Mouse (Mus musculus) left cerebral cortex, postnatal 25 days (tissue): ENCODE results near the gene Tfdp2. TPM values are rescaled to one million over a fixed set of nuclear protein-coding genes. Genes with fewer than 3 reads are reported as not detected.
A peak's percentile ranks its signal among the peaks of the same experiment; 100 is the strongest.
"Not testable (repeated sequence)": the region's sequence is repeated elsewhere in the genome, so short reads cannot be mapped to it uniquely, and the experiment has no call there.

Experiments used
- DNase-seq, 2 experiments: peaks; one replicate each; pipeline ENCODE4 v3.0.0; 2022; ENCODE audit warnings: low spot score in 2 of 2, mixed read lengths in 1 of 2
- intact Hi-C: fragments of 180-260 bp; cut with DNase I; formaldehyde crosslinking; loops from one replicate; pipeline ENCODE4 v1.15.1; 2025
- total RNA-seq, 2 experiments: library from RNA; stranded (reverse); gene quantifications; 2 replicates each; pipeline ENCODE4 v1.2.3; 2021

Tfdp2 gene
- total RNA-seq = 10 to 100 TPM; 29.4 to 35.9 TPM

DNA sequence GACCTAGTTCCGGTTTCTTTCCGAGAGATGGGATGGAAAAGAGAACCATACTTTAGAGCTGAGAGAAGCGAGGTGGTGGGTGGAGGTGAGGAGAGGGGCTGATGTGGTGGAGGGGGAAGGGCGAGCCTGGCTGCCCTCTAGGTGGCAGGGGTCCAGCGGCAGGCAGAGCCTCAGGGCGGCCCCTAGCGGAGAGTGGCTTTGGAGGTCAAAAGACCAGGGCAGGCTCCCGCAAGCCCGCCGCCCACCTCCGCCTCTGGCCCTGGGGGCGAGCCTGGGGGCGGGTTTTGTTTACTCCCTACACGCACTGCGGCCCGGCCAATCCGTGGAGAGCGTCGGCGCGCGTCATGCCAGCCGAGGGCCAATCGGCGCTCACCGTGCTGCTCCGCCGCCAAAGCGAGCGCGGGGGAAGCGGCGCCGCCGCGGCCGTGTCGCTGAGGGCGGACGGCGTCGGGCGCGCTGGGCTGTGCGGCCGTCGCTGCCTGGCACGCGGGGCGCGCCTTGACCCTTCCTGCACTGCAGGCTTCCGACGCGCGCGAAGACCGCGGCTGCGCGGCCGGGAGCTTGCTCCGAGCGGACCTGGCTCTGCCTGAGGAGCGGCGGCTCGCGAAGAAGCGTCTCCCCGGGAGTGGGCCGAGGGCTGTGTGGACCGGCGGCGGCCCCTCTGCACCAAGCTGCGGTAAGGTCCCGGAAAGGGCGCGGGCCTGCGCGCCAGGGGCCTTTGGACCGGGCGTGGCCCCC lies at the start of gene Tfdp2:
TSS of gene Tfdp2 (plus strand) at position 391 of the 738 bp plus-strand sequence.
- peak; percentile 88 to 90 for DNase-seq
- intact Hi-C loops = loop anchor here (2.0 kb wide), 1 partner anchor 63 kb away; no protein-coding TSS in a partner anchor

DNA sequence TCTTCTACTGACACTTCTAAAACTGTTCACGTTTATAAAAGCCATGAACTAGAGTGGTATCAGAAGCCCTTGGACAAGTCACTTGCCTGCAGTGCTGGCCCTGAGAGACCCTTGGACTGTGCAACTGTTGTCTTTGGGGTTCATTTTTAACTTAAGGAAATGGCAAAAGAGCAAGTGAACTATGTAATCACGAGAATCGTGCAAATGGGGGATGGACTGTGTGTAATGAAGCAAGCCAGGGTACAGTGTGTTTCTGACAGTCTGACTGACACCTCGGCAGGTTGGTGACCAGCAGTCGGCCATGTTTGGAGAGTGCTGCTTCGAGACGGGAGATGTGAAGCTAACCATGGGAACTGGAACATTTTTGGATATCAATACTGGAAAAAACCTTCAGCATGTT lies 43.3 kb upstream of the Tfdp2 start:
- no peak for DNase-seq
- intact Hi-C loops = no loop called here

DNA sequence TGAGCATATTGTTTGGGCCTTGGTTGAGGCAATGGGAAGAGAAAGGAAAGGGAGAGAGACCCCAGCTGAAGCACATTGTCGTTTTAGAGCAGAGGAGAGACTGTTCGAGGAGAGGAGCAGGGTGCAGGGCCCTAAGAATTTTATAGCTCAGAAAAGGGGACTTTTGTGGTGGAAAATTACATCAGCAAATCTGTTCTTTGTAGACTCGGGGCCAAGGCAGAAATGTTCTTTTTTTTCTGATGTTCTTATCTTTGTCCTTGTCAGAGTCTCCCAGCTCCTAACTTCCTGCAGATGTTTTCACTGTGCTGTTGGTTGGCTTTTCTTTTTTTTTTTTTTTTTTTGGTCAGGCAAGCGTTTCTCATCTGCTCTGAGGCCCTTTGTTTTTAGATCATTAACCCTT lies 37.6 kb upstream of the Tfdp2 start:
- intact Hi-C loops = no loop called here
- DNase-seq = no peak

DNA sequence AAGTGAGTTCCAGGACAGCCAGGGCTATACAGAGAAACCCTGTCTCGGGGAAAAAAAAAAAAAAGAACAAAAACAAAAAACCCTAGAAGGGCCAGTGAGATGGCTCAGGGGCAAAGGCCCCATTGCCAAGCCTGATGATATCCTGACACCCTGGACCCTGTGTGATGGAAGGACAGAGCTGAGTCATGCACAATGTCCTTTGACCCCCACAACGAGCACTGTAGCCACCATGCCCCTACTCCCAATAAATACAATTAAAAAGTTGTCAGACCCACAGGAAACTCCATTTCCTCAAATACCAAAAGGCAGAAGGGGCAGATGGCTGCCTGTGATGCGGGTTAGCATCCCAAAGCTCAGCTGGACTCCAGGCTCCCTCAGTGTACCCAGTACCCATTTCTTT lies 37.0 kb upstream of the Tfdp2 start:
- intact Hi-C loops = no loop called here
- DNase-seq = no peak

DNA sequence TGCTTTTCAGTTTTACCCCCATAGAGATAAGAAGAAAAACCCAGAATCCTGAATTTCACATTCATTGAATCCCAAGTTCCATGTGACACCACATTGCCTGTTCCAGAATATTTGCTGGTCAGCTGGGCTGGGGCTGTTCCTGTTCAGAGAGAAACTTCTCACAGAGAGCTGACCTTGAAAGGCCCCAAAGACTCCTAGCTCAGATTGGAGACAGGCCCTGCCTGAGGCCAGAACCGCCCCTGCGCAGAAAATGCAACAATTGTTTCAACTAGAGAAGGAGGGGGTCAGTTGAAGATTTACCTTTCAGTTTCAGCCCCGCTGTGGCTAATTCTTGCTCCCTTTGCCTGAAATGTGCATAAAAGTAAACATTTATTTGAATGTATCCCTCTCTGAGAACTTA lies 35.3 kb upstream of the Tfdp2 start:
- intact Hi-C loops = no loop called here
- no peak for DNase-seq

DNA sequence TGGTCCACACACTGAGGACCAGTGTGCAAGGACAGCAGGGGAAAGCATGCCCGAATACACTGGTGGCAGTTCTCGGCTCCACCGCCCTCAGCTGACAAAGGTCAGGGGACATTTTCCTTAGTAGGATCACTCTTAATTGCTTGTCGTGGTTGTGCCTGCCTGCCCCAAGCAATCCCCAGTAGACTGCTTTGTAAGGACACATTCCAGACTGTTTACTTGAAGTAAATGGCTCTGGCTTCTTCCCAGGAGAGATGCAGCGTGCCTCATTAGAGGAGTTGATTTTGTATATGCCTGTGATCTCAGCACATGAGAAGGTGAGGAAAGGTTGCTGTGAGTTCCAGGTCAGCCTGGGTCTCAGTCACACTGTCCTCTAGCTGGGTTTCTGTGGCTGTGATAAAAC lies 33.7 kb upstream of the Tfdp2 start:
- no peak for DNase-seq
- intact Hi-C loops = no loop called here

DNA sequence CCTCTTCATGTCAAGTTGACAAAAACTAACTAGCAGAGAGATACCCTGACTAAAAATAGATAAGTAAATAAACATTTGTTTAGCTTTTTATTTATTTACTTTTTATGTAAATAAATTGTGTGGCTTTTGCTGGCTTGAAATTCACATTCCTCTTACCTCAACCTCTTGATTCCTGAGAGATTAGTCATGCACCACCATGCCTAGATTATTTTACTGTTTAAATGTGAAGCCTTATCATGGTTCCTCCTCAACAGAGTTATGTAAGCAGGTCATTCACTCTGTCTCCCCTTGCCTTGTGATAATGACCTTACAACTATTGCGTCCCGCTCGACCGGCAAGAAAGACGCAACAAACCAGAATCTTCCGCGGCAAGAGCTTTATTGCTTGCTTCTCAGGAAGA lies 32.6 kb upstream of the Tfdp2 start:
- intact Hi-C loops = no loop called here

DNA sequence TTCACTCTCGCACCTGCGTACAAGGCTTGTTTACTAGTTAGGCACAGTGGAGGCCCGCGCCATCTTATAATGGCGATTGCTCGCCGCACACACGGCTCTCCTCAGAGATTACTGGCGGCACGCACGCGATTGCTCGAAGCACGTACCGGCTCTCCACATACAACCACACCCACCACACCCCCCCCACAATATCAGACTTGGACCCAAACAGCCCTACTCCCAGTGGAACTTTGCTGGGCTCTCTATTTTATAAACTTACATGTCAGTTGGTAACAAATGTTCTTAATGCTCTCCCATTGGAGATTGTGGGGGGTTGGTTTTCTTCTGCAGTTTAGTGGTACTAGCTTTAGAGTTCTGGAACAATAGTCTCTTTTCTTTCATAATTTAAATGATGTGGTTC lies 32.1 kb upstream of the Tfdp2 start:
- intact Hi-C loops, DNase-seq: not testable (repeated sequence)

More for the DNA sequence above, 32.6 kb upstream of the Tfdp2 start:
- DNase-seq = no peak

DNA sequence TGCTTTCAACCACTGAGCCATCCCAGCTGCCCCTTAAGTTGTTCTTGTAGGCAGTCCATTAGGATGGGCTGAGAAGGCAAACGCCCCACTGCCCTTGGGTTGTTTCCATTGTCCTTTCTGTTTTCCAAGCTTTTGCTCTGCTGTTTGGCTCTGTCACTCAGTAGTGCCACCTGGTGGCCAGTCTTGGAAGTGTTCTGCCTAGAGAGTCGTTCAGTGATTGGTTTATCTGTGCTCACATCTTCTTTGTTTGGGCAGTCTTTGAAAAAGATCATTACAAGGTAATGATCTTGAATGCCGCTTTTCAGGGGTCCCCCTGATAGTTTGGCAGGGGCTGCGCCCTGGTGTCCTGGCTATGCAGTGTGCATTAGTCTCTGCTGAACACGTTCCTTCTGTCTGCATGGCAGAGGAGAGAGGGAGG lies 28.9 kb upstream of the Tfdp2 start:
- peak; percentile 22 to 36 for DNase-seq
- intact Hi-C loops = no loop called here

DNA sequence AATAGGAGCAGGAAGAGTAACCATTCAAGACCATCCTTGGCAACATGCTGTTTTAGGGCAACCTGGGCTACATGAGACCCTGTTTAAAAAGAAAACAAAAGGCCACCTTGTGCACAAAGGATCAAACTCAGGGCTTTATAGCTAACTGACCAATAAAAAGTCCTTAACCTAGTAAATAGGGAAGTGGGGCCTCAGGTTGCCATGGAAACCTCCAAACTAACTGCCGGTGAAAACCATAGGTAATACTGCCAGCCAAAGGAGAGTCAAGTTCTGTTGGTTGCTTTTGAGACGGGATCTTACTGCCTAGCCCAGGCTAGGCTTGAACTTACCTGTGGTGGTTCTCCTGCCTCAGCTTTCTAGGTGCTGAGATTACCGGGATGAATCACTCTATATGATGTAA lies 25.5 kb upstream of the Tfdp2 start:
- DNase-seq = no peak
- intact Hi-C loops = no loop called here

DNA sequence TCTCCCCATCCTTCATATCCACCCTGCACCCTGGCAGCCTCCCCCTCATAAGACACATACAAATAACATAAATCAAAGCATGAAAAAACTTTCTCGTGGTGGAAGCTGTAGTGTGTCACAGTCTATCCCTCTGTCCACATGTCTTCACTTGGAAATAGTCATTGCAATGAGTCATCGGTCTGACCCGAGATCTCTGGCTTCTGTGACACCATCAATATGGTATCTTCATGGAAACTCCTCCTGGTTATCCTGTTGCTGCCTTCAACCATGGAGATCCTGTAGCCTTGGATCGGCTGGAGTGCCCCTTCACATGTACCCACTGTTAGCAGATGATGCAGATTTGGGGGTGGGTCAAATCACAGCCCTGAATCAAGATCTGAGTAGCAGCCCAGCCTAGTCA lies 11.2 kb upstream of the Tfdp2 start:
- DNase-seq = no peak
- intact Hi-C loops = no loop called here

DNA sequence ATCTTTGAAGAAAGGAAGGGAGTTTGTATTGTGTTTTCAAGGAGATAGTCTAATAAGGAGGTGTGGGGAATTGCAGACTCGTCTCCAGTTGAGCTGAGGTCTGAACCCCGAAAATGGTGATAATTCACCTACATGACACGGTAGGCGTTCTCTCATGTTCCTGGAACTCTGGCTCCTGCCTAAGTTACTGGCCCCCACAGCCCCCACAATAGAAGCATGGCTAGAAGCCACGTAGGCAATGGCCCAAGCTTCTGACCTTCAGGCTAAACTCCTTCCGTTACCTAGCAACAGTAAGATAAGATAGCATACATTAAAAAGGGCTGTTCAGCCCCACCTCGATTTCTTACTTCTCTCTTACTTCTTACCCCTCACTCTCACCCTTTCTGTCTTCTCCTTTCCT lies 9.4 kb upstream of the Tfdp2 start:
- intact Hi-C loops = no loop called here
- DNase-seq = no peak

DNA sequence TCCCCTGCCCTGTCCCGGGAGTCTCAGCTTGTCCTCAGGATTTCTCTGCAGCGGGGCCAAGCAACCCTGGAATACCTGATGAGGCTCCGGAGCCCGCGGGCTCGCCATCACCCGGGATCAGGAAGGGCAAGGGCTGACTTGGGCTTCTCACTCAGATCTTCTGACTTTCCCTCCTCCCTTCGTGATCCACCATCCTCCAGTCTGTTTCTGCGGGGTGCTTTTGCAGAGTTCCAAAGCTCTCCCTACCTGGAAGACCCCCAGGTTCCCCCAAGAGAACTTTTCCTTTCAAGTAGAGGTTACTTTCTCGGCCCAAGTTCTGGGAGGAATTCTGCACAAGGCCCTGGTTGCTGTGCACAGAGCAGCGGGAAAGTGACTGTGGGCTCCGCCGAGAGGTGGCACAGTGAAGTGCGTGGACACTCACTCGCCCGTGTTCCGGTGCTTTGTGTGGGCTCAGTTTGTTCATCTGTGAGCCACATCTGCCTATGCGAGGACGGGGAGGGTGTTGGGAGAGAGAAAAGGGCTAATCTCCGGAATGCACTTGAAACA lies 634 bp downstream of the Tfdp2 start:
- intact Hi-C loops = loop anchor here (2.0 kb wide), 1 partner anchor 62 kb away; no protein-coding TSS in a partner anchor

DNA sequence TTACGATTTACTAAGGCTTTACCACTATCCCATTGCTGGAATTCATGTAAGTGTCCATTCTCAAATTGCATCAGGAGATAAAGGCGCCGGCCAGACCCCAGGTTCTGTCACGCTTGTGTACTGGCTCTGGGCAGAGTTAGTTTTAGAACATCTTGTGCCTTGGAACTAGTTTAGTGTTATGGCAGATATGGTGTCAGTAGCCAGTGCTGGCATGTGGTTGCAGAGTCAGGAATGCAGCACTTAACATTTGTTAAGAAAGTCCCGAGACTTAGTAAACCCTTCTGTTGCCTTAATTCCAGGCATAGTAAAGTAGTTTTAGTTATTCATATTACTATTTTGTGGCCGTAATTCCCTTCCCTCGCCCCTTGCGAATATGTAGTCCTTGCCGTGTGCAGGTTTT lies 1.7 kb downstream of the Tfdp2 start:
- DNase-seq = no peak
- intact Hi-C loops = loop anchor here (2.0 kb wide), 1 partner anchor 61 kb away; no protein-coding TSS in a partner anchor

More for the DNA sequence above, 634 bp downstream of the Tfdp2 start:
- DNase-seq = peak; percentile 60 to 72

DNA sequence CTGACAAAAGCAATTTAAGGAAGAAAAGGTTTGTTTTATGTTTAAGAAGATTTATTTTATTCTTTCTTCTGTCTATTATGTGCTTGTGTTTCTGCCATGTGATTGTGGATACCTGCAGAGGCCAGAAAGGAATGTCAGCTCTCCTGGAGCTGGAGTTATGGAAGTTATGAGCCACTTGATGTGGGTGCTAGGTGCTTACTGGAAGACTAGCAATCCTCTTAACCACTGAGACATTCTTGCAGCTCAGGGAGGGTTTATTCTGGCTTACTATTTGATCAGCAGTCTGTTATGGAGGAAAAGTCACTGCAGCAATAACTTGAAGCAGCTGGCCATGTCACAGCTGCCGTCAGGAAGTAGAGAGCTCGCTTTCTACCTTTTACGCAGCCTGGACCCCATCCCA lies 7.6 kb downstream of the Tfdp2 start:
- intact Hi-C loops = no loop called here
- no peak for DNase-seq

DNA sequence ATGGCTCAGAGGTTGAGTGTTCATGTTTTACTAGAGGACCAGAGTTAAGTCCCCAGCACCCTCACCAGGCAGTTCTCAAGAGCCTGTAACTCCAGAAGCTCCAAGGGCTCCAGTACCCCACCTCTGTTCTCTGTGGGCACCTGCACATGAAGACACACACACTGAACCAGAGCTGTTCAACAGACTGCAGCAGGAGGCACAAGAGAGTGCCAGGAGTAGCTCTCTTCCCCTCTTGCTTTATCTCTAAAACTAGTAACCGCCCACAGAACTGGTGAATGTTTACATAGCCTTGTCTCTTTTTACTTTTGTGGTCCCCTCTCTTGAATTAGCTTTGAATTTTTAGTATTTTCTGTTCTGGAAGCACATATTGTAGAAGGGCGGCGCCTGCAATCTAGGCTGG lies 11.4 kb downstream of the Tfdp2 start:
- intact Hi-C loops = no loop called here
- peak in 1 of 2 experiments; percentile 6 for DNase-seq

DNA sequence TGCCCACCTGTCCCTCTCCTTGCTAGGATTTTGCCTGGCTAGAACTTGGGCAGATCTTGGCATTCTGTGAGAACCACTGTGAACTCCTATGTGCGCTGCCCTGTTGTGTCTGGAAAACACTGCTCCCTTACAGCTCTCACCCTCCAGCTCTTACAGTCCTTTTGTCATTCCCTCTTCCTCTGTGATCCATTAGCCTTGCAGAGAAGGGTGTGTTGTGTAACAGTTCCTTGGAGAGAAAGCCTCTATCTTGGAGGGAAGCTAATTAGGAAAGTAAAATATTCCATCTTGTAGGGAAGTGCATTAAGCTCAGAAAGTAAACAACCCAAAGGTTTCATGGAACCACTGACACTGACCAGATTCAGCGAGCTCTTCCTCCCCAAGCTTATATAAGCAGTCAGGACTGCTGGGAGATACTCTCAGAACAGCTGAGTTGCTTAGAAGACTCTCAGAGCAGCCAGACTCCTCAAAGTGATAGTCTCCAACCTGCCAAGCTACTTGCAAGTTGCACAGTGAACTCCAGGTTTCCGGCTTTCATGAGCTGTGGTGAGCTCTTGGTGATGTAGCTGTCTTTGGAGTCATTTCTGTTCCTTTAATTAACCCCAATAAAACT lies 17.1 kb downstream of the Tfdp2 start:
- DNase-seq = no peak
- intact Hi-C loops = no loop called here

DNA sequence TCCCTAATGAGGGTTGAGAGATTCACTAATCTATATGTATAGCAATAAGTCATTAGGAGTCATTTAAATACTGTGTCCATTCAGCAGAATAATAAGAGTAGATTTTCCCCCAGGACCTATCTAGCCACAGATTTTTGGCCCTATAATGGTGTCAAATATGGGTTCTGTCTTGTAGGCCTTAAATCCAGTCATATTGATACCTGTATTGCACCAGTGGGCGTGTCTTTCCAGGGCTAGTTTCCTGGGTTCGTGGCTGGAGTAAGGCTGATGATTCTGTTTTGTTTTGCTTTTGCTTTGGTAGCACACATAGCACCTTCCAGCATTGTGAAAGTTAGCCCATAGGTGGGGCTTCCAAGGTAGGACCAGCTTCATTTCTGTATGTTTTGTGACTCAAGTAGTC lies 18.1 kb downstream of the Tfdp2 start:
- intact Hi-C loops = no loop called here
- no peak for DNase-seq

DNA sequence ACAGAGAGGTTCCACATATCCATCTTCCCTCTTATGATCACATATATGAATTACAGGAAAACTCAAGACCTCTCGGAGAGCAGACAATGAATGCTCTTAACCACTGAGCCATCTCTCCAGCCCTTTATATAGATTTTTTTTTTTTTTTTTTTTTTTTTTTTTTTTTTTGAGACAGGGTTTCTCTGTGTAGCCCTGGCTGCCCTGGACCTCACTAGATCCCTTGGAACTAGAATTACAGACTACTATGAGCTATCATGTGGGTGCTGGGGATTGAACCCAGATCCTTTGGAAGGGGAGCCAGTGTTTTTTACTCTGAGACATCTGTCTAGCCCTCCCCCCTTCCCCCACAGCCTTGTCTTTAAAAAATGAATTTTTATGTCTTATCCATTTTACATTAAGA lies 21.2 kb downstream of the Tfdp2 start:
- intact Hi-C loops = no loop called here
- no peak for DNase-seq

DNA sequence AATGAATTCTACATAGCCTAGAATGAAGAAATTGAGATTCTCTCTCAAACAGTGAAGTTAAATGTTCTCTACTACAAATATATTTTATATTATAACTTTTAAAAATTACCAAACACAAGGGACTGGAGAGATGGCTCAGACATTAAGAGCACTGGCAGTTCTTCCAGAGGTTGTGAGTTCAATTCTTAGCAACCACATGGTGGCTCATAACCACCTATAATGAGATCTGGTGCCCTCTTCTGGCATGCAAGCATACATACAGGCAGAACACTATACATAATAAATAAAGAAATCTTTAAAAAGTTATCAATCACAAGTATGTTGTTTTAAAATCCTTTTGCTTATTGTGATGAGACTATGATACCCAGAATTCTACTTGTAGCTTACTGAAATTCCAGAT lies 21.7 kb downstream of the Tfdp2 start:
- DNase-seq = no peak
- intact Hi-C loops = no loop called here

DNA sequence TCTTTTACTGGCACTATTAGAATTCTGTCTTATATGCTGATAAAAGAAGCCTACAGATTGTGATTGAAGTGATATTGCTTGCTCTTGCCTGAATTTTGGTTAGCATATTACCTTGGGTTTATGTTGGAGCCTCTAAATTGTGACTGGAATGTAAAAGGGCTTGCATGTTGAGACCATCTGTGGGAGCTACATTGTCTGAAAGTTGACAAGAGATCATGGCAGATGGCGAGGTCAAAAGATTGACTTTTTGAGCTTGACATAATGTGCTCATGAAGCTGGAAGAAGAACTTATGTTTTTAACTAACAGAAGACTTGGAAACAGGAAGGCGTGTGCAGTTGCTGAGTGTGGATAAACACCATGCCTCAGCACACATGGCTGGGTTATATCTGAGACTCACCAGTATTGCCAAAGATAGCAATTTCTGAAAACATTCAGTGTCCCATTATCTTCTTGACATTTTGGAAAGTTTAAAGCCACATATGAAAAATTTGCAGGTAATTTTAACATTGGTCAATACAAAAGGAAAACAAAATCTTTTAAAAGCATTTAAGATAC lies 23.1 kb downstream of the Tfdp2 start:
- DNase-seq = no peak
- intact Hi-C loops = no loop called here
